ENCODE assay signal across 8 mouse cellular contexts in genomic region chr10:95415159-95415532, GRCm38 (mm10). TPM values are rescaled to one million over a fixed set of nuclear protein-coding genes. Genes with fewer than 3 reads are reported as not detected.
DNase-seq lines count a peak whose midpoint lies in the region; ATAC-seq and TF ChIP-seq lines count a peak whose summit lies in the region.

No protein-coding gene starts in this region.

- peak overlapping the region; percentile 54 for H3K4me3 ChIP-seq in kidney, embryonic 14.5 days (ENCODE audit: low read length)
- peak overlapping the region; percentile 0 for H3K4me3 ChIP-seq in bone marrow, adult 2 months (replicated peaks; ENCODE audit: control insufficient read depth, low read depth, low read length)
- H3K4me3 ChIP-seq in heart, embryonic 14.5 days (ENCODE audit: control insufficient read depth in 1 of 2, insufficient read depth in 1 of 2, low read depth in 1 of 2, low read length in 2 of 2) = peak overlapping the region; percentile 71 to 83
- peak overlapping the region; percentile 81 for H3K4me3 ChIP-seq in limb, embryonic 14.5 days (replicated peaks; ENCODE audit: low read length)
- H3K4me3 ChIP-seq in neural tube, embryonic 13.5 days = peak overlapping the region; percentile 87

- H3K4me2 ChIP-seq in kidney, embryonic 14.5 days (replicated peaks; ENCODE audit: low read depth, low read length) = peak overlapping the region; percentile 97
- H3K4me2 ChIP-seq in heart, embryonic 14.5 days (ENCODE audit: low read length) = peak overlapping the region; percentile 97
- peak overlapping the region; percentile 98 for H3K4me2 ChIP-seq in limb, embryonic 14.5 days (replicated peaks; ENCODE audit: low read depth, low read length, severe bottlenecking)
- peak overlapping the region; percentile 89 for H3K4me2 ChIP-seq in neural tube, embryonic 13.5 days

- peaks cover 32% of the 10 kb centered on the region for H3K27me3 ChIP-seq in kidney, embryonic 14.5 days (ENCODE audit: control insufficient read depth, insufficient read depth, low read length)
- 0 out of 2 replicates have a peak, but pooled peaks cover 2% of the 10 kb centered on the region for H3K27me3 ChIP-seq in heart, embryonic 14.5 days (ENCODE audit: control insufficient read depth, insufficient read depth, low read length)
- 0 out of 2 replicates have a peak, but pooled peaks cover 3% of the 10 kb centered on the region for H3K27me3 ChIP-seq in limb, embryonic 14.5 days (ENCODE audit: control insufficient read depth, insufficient read depth, low read length)
- H3K27me3 ChIP-seq in neural tube, embryonic 13.5 days = peaks cover 6% of the 10 kb centered on the region; the same call in 1 of the 2 replicates

- no peak for DNase-seq in kidney, postnatal 14 days
- DNase-seq in limb, embryonic 14.5 days (ENCODE audit: low spot score) = no peak
- no peak for DNase-seq in urinary bladder, adult 2 months (ENCODE audit: low spot score)

- no peaks in the 10 kb centered on the region for H3K9me3 ChIP-seq in kidney, embryonic 14.5 days (ENCODE audit: control insufficient read depth, low read length)
- no peaks in the 10 kb centered on the region for H3K9me3 ChIP-seq in heart, embryonic 14.5 days (ENCODE audit: control insufficient read depth, low read length)
- no peaks in the 10 kb centered on the region for H3K9me3 ChIP-seq in limb, embryonic 14.5 days (ENCODE audit: control insufficient read depth, low read length)
- H3K9me3 ChIP-seq in neural tube, embryonic 13.5 days = no peaks in the 10 kb centered on the region

- no peak for ATAC-seq in kidney, embryonic 14.5 days (ENCODE audit: low FRiP score, low TSS enrichment)
- ATAC-seq in heart, embryonic 14.5 days (ENCODE audit: insufficient number of reproducible peaks, insufficient read depth, low FRiP score, low read depth) = no peak
- ATAC-seq in limb, embryonic 14.5 days (ENCODE audit: low FRiP score, low read depth) = no peak
- peak; percentile 4 for ATAC-seq in neural tube, embryonic 13.5 days (ENCODE audit: low read depth)
- ATAC-seq in frontal cortex, adult (ENCODE audit: low TSS enrichment) = no peak; the same call in 1 of the 2 replicates

- WGBS in kidney, embryonic 14.5 days = 0% methylated on average over 15 of the region's 15 CpGs
- WGBS in bone marrow, adult 2 months = under 1% methylated on average over 15 of the region's 15 CpGs
- WGBS in heart, embryonic 14.5 days = 1% methylated on average over 15 of the region's 15 CpGs
- 0% methylated on average over 15 of the region's 15 CpGs for WGBS in limb, embryonic 14.5 days
- WGBS in neural tube, embryonic 13.5 days = 0% methylated on average over 15 of the region's 15 CpGs

- H3K27ac ChIP-seq in kidney, embryonic 14.5 days (ENCODE audit: low read depth, low read length) = no peak overlapping the region
- no peak overlapping the region for H3K27ac ChIP-seq in bone marrow, adult 2 months (ENCODE audit: control insufficient read depth, insufficient read depth, low read depth, low read length, poor library complexity)
- H3K27ac ChIP-seq in heart, embryonic 14.5 days (replicated peaks in 1 of 2; ENCODE audit: control insufficient read depth in 1 of 2, insufficient read depth in 1 of 2, low read depth in 2 of 2, low read length in 2 of 2) = peak overlapping the region; percentile 10 to 91; a peak in 1 of 4 replicates
- peak overlapping the region; percentile 85; the same call in 1 of the 2 replicates for H3K27ac ChIP-seq in limb, embryonic 14.5 days (replicated peaks; ENCODE audit: low read depth, low read length)
- peak overlapping the region; percentile 95 for H3K27ac ChIP-seq in neural tube, embryonic 13.5 days (replicated peaks)

- no peaks in the 10 kb centered on the region for H3K36me3 ChIP-seq in kidney, embryonic 14.5 days (ENCODE audit: control insufficient read depth, insufficient read depth, low read length)
- peaks cover 21% of the 10 kb centered on the region for H3K36me3 ChIP-seq in heart, embryonic 14.5 days (ENCODE audit: control insufficient read depth, insufficient read depth, low read length)
- peaks cover 7% of the 10 kb centered on the region; the same call in 1 of the 2 replicates for H3K36me3 ChIP-seq in limb, embryonic 14.5 days (ENCODE audit: control insufficient read depth, insufficient read depth, low read length)
- peaks cover 12% of the 10 kb centered on the region; the same call in 1 of the 2 replicates for H3K36me3 ChIP-seq in neural tube, embryonic 13.5 days

- no peak for TF ChIP-seq POLR2A in bone marrow, adult 2 months (IDR thresholded peaks at IDR 0.05; ENCODE audit: borderline replicate concordance, control insufficient read depth, low read depth, low read length)
- no peak for TF ChIP-seq POLR2A in limb, embryonic 14.5 days (IDR thresholded peaks at IDR 0.05; ENCODE audit: borderline replicate concordance, extremely low read depth, insufficient read depth, insufficient read length)

- peaks cover 8% of the 10 kb centered on the region for H3K4me1 ChIP-seq in kidney, embryonic 14.5 days (ENCODE audit: control insufficient read depth, insufficient read depth, low read length)
- H3K4me1 ChIP-seq in bone marrow, adult 2 months (ENCODE audit: control insufficient read depth, insufficient read depth, low read length) = no peaks in the 10 kb centered on the region
- H3K4me1 ChIP-seq in heart, embryonic 14.5 days (ENCODE audit: control insufficient read depth in 2 of 2, insufficient read depth in 2 of 2, low read length in 2 of 2) = peaks cover 0 to 15% of the 10 kb centered on the region in 2 experiments; a peak in 3 of 4 replicates
- H3K4me1 ChIP-seq in limb, embryonic 14.5 days (ENCODE audit: control insufficient read depth, insufficient read depth, low read length) = peaks cover 8% of the 10 kb centered on the region; the same call in 1 of the 2 replicates
- peaks cover 34% of the 10 kb centered on the region for H3K4me1 ChIP-seq in neural tube, embryonic 13.5 days (replicated peaks)

- no peak for TF ChIP-seq CTCF in bone marrow, adult 2 months (IDR thresholded peaks at IDR 0.05; ENCODE audit: control insufficient read depth, insufficient read depth, low read length)

- peak overlapping the region; percentile 42; the same call in 1 of the 2 replicates for H3K9ac ChIP-seq in kidney, embryonic 14.5 days (ENCODE audit: low read depth, low read length)
- peak overlapping the region; percentile 90 for H3K9ac ChIP-seq in heart, embryonic 14.5 days (ENCODE audit: low read length)
- peak overlapping the region; percentile 71 for H3K9ac ChIP-seq in limb, embryonic 14.5 days (ENCODE audit: low read depth, low read length, severe bottlenecking)
- H3K9ac ChIP-seq in neural tube, embryonic 13.5 days = peak overlapping the region; percentile 94

RNA-seq across cellular contexts. Expression of gene Socs2, which starts 1.8 kb away (rescaled TPM):
- 17.9 and 20.5 TPM in 2 replicates for polyA plus RNA-seq in kidney, embryonic 14.5 days (2014; fragmentation: Nextera tagmentation; extraction: Ambion mirVana)
- polyA plus RNA-seq in bone marrow, adult 2 months (2011; ENCODE audit: insufficient read depth, insufficient read length, low replicate concordance, missing spikeins) = 7.1 and 22.7 TPM in 2 replicates
- 46.1 and 48.6 TPM in 2 replicates for polyA plus RNA-seq in heart, embryonic 14.5 days (2014; fragmentation: Nextera tagmentation; extraction: Ambion mirVana)
- 23.2 and 32.8 TPM in 2 replicates for polyA plus RNA-seq in limb, embryonic 14.5 days (2012; rRNA removed)
- polyA plus RNA-seq in limb, embryonic 14.5 days (2014; fragmentation: Nextera tagmentation; extraction: Ambion mirVana) = 54.0 and 54.7 TPM in 2 replicates
- 139 and 155 TPM in 2 replicates for polyA plus RNA-seq in neural tube, embryonic 13.5 days (2015; fragmentation: Nextera tagmentation; extraction: Ambion mirVana)
- 13.5 and 15.6 TPM in 2 replicates for polyA plus RNA-seq in urinary bladder, adult 2 months (2012; rRNA removed)

Comparison
In these comparisons a context has a peak if more than half of its experiments do, and no peak if none do; other contexts are left out.
1. H3K27ac ChIP-seq: peak in heart, embryonic 14.5 days (2 of 2), limb, embryonic 14.5 days (single experiment) and neural tube, embryonic 13.5 days (single experiment); none in kidney, embryonic 14.5 days (single experiment) and bone marrow, adult 2 months (single experiment).
2. H3K4me3 ChIP-seq: peak in every context shown above with its lines; median percentile 87 in neural tube, embryonic 13.5 days; 81 in limb, embryonic 14.5 days; 77 in heart, embryonic 14.5 days; 54 in kidney, embryonic 14.5 days; 0 in bone marrow, adult 2 months.
3. H3K9ac ChIP-seq: peak in every context shown above with its lines; median percentile 94 in neural tube, embryonic 13.5 days; 90 in heart, embryonic 14.5 days; 71 in limb, embryonic 14.5 days; 42 in kidney, embryonic 14.5 days.
4. Peak in every context shown above with its lines, with median percentiles within 50 percentile points of each other: H3K4me2 ChIP-seq.